Mouse (Mus musculus): ENCODE measurements at regions not wholly inside any gene's neighbourhood (a gene's known extent, or its start where the extent isn't known, plus 50 kb on each side); places are given as distances from the start of the nearest gene placed in this dataset.

- no peak for DNase-seq (ENCODE audit: low spot score)
Measured at GRCm38 (mm10) chr3:34868698-34869409, 218.6 kb downstream of the Sox2 start.

GRCm38 (mm10) chr3:34869911-34870310 lies 219.7 kb downstream of the Sox2 start:
- DNase-seq (ENCODE audit: low spot score), result no peak

GRCm38 (mm10) chr3:34885137-34885536 lies 234.9 kb downstream of the Sox2 start:
- no peak for DNase-seq (ENCODE audit: low spot score)

- no peak for DNase-seq (ENCODE audit: low spot score)
Measured at GRCm38 (mm10) chr3:34893381-34893780, 243.2 kb downstream of the Sox2 start.

- no peak for DNase-seq (ENCODE audit: low spot score)
Measured at GRCm38 (mm10) chr3:34903106-34903505, 252.9 kb downstream of the Sox2 start.

GRCm38 (mm10) chr3:34908489-34908888 lies 258.3 kb downstream of the Sox2 start:
- no peak for DNase-seq (ENCODE audit: low spot score)

- no peak for DNase-seq (ENCODE audit: low spot score)
Measured at GRCm38 (mm10) chr3:34909350-34909749, 259.1 kb downstream of the Sox2 start.

GRCm38 (mm10) chr3:34918326-34918932 lies 268.2 kb downstream of the Sox2 start:
- no peak for DNase-seq (ENCODE audit: low spot score)

- no peak for DNase-seq (ENCODE audit: low spot score)
Measured at GRCm38 (mm10) chr3:34920497-34920896, 270.3 kb downstream of the Sox2 start.

- DNase-seq (ENCODE audit: low spot score), result no peak
Measured at GRCm38 (mm10) chr3:34949867-34950266, 299.7 kb downstream of the Sox2 start.

- DNase-seq (ENCODE audit: low spot score), result no peak
Measured at GRCm38 (mm10) chr3:34956183-34956582, 306.0 kb downstream of the Sox2 start.

- DNase-seq (ENCODE audit: low spot score), result no peak
Measured at GRCm38 (mm10) chr3:34959044-34959521, 308.9 kb downstream of the Sox2 start.

GRCm38 (mm10) chr3:34966442-34966841 lies 316.2 kb downstream of the Sox2 start:
- no peak for DNase-seq (ENCODE audit: low spot score)

- no peak for DNase-seq (ENCODE audit: low spot score)
Measured at GRCm38 (mm10) chr3:34967911-34968310, 317.7 kb downstream of the Sox2 start.

GRCm38 (mm10) chr3:34971536-34971935 lies 321.3 kb downstream of the Sox2 start:
- no peak for DNase-seq (ENCODE audit: low spot score)

- DNase-seq (ENCODE audit: low spot score), result no peak
Measured at GRCm38 (mm10) chr3:34974371-34974770, 324.2 kb downstream of the Sox2 start.
